In the genomic region with DNA sequence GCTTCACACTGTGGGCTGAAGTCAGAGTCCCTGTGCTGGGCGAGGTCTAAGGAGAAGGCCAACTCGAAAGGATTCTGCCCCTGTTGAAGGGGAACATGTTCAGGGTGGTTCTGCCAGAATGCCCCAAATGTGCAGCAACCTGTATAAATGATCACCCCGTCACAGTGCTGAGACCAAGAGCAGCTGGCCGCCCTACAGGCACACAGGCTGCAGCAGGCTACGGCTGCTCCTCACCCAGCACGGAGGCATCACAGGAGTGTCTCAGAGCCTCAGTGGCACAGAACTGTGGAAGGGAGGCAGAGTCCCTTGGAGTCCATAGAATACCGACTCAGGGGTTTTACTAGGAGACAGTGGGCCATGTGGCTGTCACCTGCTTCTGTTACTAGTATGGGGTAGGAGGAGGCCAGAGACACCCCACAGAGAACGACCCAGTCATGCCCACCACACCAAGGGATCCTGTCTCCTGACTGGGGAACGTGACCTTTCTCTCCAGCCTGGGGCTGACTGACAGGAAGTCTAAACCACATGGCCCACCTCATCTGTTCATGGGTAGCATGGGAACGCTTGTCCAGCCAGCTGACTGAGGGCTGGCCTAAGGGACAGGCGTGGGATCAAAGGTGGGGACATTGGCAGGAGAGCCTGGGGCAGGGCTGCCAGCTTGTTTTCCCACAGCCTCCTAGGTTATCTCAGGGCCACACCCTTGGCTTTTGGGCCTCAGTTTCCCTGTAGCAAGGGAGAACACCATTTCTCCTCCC, we compare ENCODE assay signal across 11 mouse cellular contexts. TPM values are rescaled to one million over a fixed set of nuclear protein-coding genes. Genes with fewer than 3 reads are reported as not detected.
DNase-seq lines count a peak whose midpoint lies in the region; ATAC-seq lines count a peak whose summit lies in the region.
"Had no signal": no experiment of that assay in that cellular context is flagged by ENCODE, and none has a peak within 500 bp of the region (broad histone marks: within the 10 kb centered on the region; RNA-seq: fewer than 3 reads in every experiment).

No protein-coding gene starts in this region.

- ATAC-seq in forebrain, embryonic 11.5 days (replicated peaks; ENCODE audit: low FRiP score): no peak
- no peak for ATAC-seq in intestine, embryonic 15.5 days
- no peak for ATAC-seq in intestine, embryonic 16.5 days
- no peak for ATAC-seq in midbrain, embryonic 12.5 days (ENCODE audit: low FRiP score, low read depth)
- ATAC-seq in midbrain, embryonic 14.5 days (ENCODE audit: low FRiP score, low TSS enrichment): no peak
- no peak for ATAC-seq in liver, embryonic 15.5 days (ENCODE audit: insufficient read depth)
- ATAC-seq: CD4-positive, CD25-positive, alpha-beta regulatory T cell, adult 4 months; lung, postnatal 0 days had no signal

- H3K9ac ChIP-seq in forebrain, embryonic 11.5 days (ENCODE audit: low read length): no peak overlapping the region
- H3K9ac ChIP-seq in intestine, embryonic 15.5 days: 0 out of 2 replicates have a peak overlapping the region, but pooled peaks have one; percentile 15
- H3K9ac ChIP-seq in intestine, embryonic 16.5 days (ENCODE audit: low read depth, low read length): no peak overlapping the region
- 0 out of 2 replicates have a peak overlapping the region, but pooled peaks have one; percentile 15 for H3K9ac ChIP-seq in midbrain, embryonic 12.5 days (replicated peaks)
- H3K9ac ChIP-seq in midbrain, embryonic 14.5 days (replicated peaks; ENCODE audit: low read length): no peak overlapping the region; the same call in 1 of the 2 replicates
- 0 out of 2 replicates have a peak overlapping the region, but pooled peaks have one; percentile 0 for H3K9ac ChIP-seq in liver, embryonic 15.5 days

- peak overlapping the region; percentile 17 for H3K4me3 ChIP-seq in forebrain, embryonic 10.5 days
- H3K4me3 ChIP-seq in forebrain, embryonic 11.5 days (ENCODE audit: low read depth, low read length): no peak overlapping the region
- no peak overlapping the region for H3K4me3 ChIP-seq in intestine, embryonic 15.5 days (replicated peaks)
- no peak overlapping the region for H3K4me3 ChIP-seq in intestine, embryonic 16.5 days (ENCODE audit: low read length)
- H3K4me3 ChIP-seq in midbrain, embryonic 12.5 days: no peak overlapping the region
- H3K4me3 ChIP-seq in midbrain, embryonic 14.5 days (replicated peaks; ENCODE audit: low read depth, low read length): no peak overlapping the region
- no peak overlapping the region for H3K4me3 ChIP-seq in liver, embryonic 15.5 days (replicated peaks)

- peaks cover 71% of the 10 kb centered on the region for H3K36me3 ChIP-seq in forebrain, embryonic 10.5 days (replicated peaks)
- H3K36me3 ChIP-seq in forebrain, embryonic 11.5 days (ENCODE audit: control insufficient read depth, insufficient read depth, low read length): peaks cover 14% of the 10 kb centered on the region; the same call in 1 of the 2 replicates
- H3K36me3 ChIP-seq in intestine, embryonic 15.5 days: peaks cover 48% of the 10 kb centered on the region
- peaks cover 42% of the 10 kb centered on the region for H3K36me3 ChIP-seq in intestine, embryonic 16.5 days (ENCODE audit: control insufficient read depth, insufficient read depth, low read length)
- peaks cover 68% of the 10 kb centered on the region for H3K36me3 ChIP-seq in midbrain, embryonic 12.5 days
- H3K36me3 ChIP-seq in midbrain, embryonic 14.5 days (ENCODE audit: control insufficient read depth, insufficient read depth, low read length): peaks cover 57% of the 10 kb centered on the region
- H3K36me3 ChIP-seq in liver, embryonic 15.5 days (replicated peaks): peaks cover 73% of the 10 kb centered on the region

- no peak overlapping the region for H3K27ac ChIP-seq in forebrain, embryonic 10.5 days
- H3K27ac ChIP-seq in forebrain, embryonic 11.5 days (ENCODE audit: low read depth, low read length): no peak overlapping the region
- no peak overlapping the region for H3K27ac ChIP-seq in intestine, embryonic 15.5 days
- no peak overlapping the region for H3K27ac ChIP-seq in intestine, embryonic 16.5 days (ENCODE audit: low read length)
- H3K27ac ChIP-seq in midbrain, embryonic 12.5 days (replicated peaks): no peak overlapping the region
- H3K27ac ChIP-seq in midbrain, embryonic 14.5 days (replicated peaks; ENCODE audit: low read depth, low read length): no peak overlapping the region
- 0 out of 2 replicates have a peak overlapping the region, but pooled peaks have one; percentile 19 for H3K27ac ChIP-seq in liver, embryonic 15.5 days (replicated peaks)
- H3K27ac ChIP-seq: kidney, postnatal 0 days had no signal

- DNase-seq in forebrain, embryonic 10.5 days (ENCODE audit: extremely low spot score, low spot score): no peak
- no peak for DNase-seq in forebrain, embryonic 11.5 days (ENCODE audit: low spot score)
- no peak for DNase-seq in midbrain, embryonic 14.5 days
- DNase-seq in lung, postnatal 10 days: no peak

- H3K4me2 ChIP-seq in forebrain, embryonic 11.5 days (ENCODE audit: low read depth, low read length, severe bottlenecking): no peak overlapping the region
- H3K4me2 ChIP-seq in intestine, embryonic 15.5 days (replicated peaks): no peak overlapping the region
- H3K4me2 ChIP-seq in intestine, embryonic 16.5 days (ENCODE audit: low read depth, low read length): no peak overlapping the region
- no peak overlapping the region for H3K4me2 ChIP-seq in midbrain, embryonic 12.5 days (replicated peaks)
- no peak overlapping the region for H3K4me2 ChIP-seq in midbrain, embryonic 14.5 days (ENCODE audit: low read length)
- peak overlapping the region; percentile 97; the same call in 1 of the 2 replicates for H3K4me2 ChIP-seq in liver, embryonic 15.5 days

- H3K9me3 ChIP-seq in forebrain, embryonic 10.5 days: no peaks in the 10 kb centered on the region
- no peaks in the 10 kb centered on the region for H3K9me3 ChIP-seq in forebrain, embryonic 11.5 days (ENCODE audit: control insufficient read depth, low read length)
- H3K9me3 ChIP-seq in intestine, embryonic 15.5 days: no peaks in the 10 kb centered on the region
- H3K9me3 ChIP-seq in intestine, embryonic 16.5 days (ENCODE audit: control insufficient read depth, low read length): no peaks in the 10 kb centered on the region
- no peaks in the 10 kb centered on the region for H3K9me3 ChIP-seq in midbrain, embryonic 12.5 days
- H3K9me3 ChIP-seq in midbrain, embryonic 14.5 days (ENCODE audit: control insufficient read depth, low read length): no peaks in the 10 kb centered on the region
- H3K9me3 ChIP-seq in liver, embryonic 15.5 days (replicated peaks): no peaks in the 10 kb centered on the region

- no peaks in the 10 kb centered on the region for H3K27me3 ChIP-seq in forebrain, embryonic 10.5 days (ENCODE audit: poor library complexity, severe bottlenecking)
- no peaks in the 10 kb centered on the region for H3K27me3 ChIP-seq in forebrain, embryonic 11.5 days (ENCODE audit: control insufficient read depth, insufficient read depth, low read length)
- H3K27me3 ChIP-seq in intestine, embryonic 15.5 days (replicated peaks): no peaks in the 10 kb centered on the region
- no peaks in the 10 kb centered on the region for H3K27me3 ChIP-seq in intestine, embryonic 16.5 days (replicated peaks; ENCODE audit: control insufficient read depth, insufficient read depth, low read length)
- no peaks in the 10 kb centered on the region for H3K27me3 ChIP-seq in midbrain, embryonic 12.5 days
- H3K27me3 ChIP-seq in midbrain, embryonic 14.5 days (ENCODE audit: control insufficient read depth, insufficient read depth, low read length): no peaks in the 10 kb centered on the region
- H3K27me3 ChIP-seq in liver, embryonic 15.5 days: no peaks in the 10 kb centered on the region

- H3K4me1 ChIP-seq in forebrain, embryonic 10.5 days: peaks cover 45% of the 10 kb centered on the region
- H3K4me1 ChIP-seq in forebrain, embryonic 11.5 days (replicated peaks; ENCODE audit: control insufficient read depth, insufficient read depth, low read length): peaks cover 18% of the 10 kb centered on the region
- peaks cover 33% of the 10 kb centered on the region for H3K4me1 ChIP-seq in intestine, embryonic 15.5 days (replicated peaks)
- H3K4me1 ChIP-seq in intestine, embryonic 16.5 days (ENCODE audit: control insufficient read depth, insufficient read depth, low read length): peaks cover 37% of the 10 kb centered on the region
- H3K4me1 ChIP-seq in midbrain, embryonic 12.5 days: peaks cover 35% of the 10 kb centered on the region
- H3K4me1 ChIP-seq in midbrain, embryonic 14.5 days (ENCODE audit: control insufficient read depth, insufficient read depth, low read length): peaks cover 31% of the 10 kb centered on the region
- H3K4me1 ChIP-seq in liver, embryonic 15.5 days (replicated peaks): peaks cover 69% of the 10 kb centered on the region

- WGBS in forebrain, embryonic 10.5 days: 87% methylated on average over 11 of the region's 11 CpGs
- 88% methylated on average over 11 of the region's 11 CpGs for WGBS in forebrain, embryonic 11.5 days
- WGBS in intestine, embryonic 15.5 days: 81% methylated on average over 11 of the region's 11 CpGs
- 84% methylated on average over 11 of the region's 11 CpGs for WGBS in intestine, embryonic 16.5 days
- 90% methylated on average over 11 of the region's 11 CpGs for WGBS in midbrain, embryonic 12.5 days
- WGBS in midbrain, embryonic 14.5 days: 87% methylated on average over 11 of the region's 11 CpGs
- 76% methylated on average over 11 of the region's 11 CpGs for WGBS in liver, embryonic 15.5 days (ENCODE audit: insufficient replicate concordance)

RNA-seq across cellular contexts. Expression of gene Mknk2, which starts 5.8 kb away (rescaled TPM):
- polyA plus RNA-seq in forebrain, embryonic 10.5 days (2016; fragmentation: Nextera tagmentation; extraction: Ambion mirVana): 91.0 and 100 TPM in 2 replicates
- polyA plus RNA-seq in forebrain, embryonic 11.5 days (2014; fragmentation: Nextera tagmentation; extraction: Ambion mirVana): 85.1 and 87.0 TPM in 2 replicates
- 68.8 and 73.0 TPM in 2 replicates for polyA plus RNA-seq in intestine, embryonic 15.5 days (2015; fragmentation: Nextera tagmentation; extraction: Ambion mirVana)
- polyA plus RNA-seq in intestine, embryonic 16.5 days (2015; fragmentation: Nextera tagmentation; extraction: Ambion mirVana): 18.3 and 49.9 TPM in 2 replicates
- polyA plus RNA-seq in midbrain, embryonic 12.5 days (2016; fragmentation: Nextera tagmentation; extraction: Ambion mirVana): 83.6 and 86.5 TPM in 2 replicates
- polyA plus RNA-seq in midbrain, embryonic 14.5 days (2014; fragmentation: Nextera tagmentation; extraction: Ambion mirVana): 46.7 and 54.2 TPM in 2 replicates
- polyA plus RNA-seq in liver, embryonic 15.5 days (2015; fragmentation: Nextera tagmentation; extraction: Ambion mirVana): 74.9 and 84.6 TPM in 2 replicates

RNA-seq across cellular contexts. Expression of gene Btbd2, which starts 15.2 kb away (rescaled TPM):
- polyA plus RNA-seq in forebrain, embryonic 10.5 days (2016; fragmentation: Nextera tagmentation; extraction: Ambion mirVana): 71.6 and 78.1 TPM in 2 replicates
- 78.3 and 97.3 TPM in 2 replicates for polyA plus RNA-seq in forebrain, embryonic 11.5 days (2014; fragmentation: Nextera tagmentation; extraction: Ambion mirVana)
- polyA plus RNA-seq in intestine, embryonic 15.5 days (2015; fragmentation: Nextera tagmentation; extraction: Ambion mirVana): 54.9 and 62.4 TPM in 2 replicates
- polyA plus RNA-seq in intestine, embryonic 16.5 days (2015; fragmentation: Nextera tagmentation; extraction: Ambion mirVana): 9.2 and 10.6 TPM in 2 replicates
- polyA plus RNA-seq in midbrain, embryonic 12.5 days (2016; fragmentation: Nextera tagmentation; extraction: Ambion mirVana): 82.7 and 95.3 TPM in 2 replicates
- polyA plus RNA-seq in midbrain, embryonic 14.5 days (2014; fragmentation: Nextera tagmentation; extraction: Ambion mirVana): 80.1 and 88.8 TPM in 2 replicates
- polyA plus RNA-seq in liver, embryonic 15.5 days (2015; fragmentation: Nextera tagmentation; extraction: Ambion mirVana): 14.4 and 15.9 TPM in 2 replicates

RNA-seq across cellular contexts. Expression of gene Mob3a, which starts 29.7 kb away (rescaled TPM):
- 53.9 and 54.7 TPM in 2 replicates for polyA plus RNA-seq in forebrain, embryonic 10.5 days (2016; fragmentation: Nextera tagmentation; extraction: Ambion mirVana)
- polyA plus RNA-seq in forebrain, embryonic 11.5 days (2014; fragmentation: Nextera tagmentation; extraction: Ambion mirVana): 57.9 and 61.1 TPM in 2 replicates
- 40.4 and 43.0 TPM in 2 replicates for polyA plus RNA-seq in intestine, embryonic 15.5 days (2015; fragmentation: Nextera tagmentation; extraction: Ambion mirVana)
- polyA plus RNA-seq in intestine, embryonic 16.5 days (2015; fragmentation: Nextera tagmentation; extraction: Ambion mirVana): 39.8 and 41.8 TPM in 2 replicates
- polyA plus RNA-seq in midbrain, embryonic 12.5 days (2016; fragmentation: Nextera tagmentation; extraction: Ambion mirVana): 60.4 and 67.0 TPM in 2 replicates
- 45.2 and 47.3 TPM in 2 replicates for polyA plus RNA-seq in midbrain, embryonic 14.5 days (2014; fragmentation: Nextera tagmentation; extraction: Ambion mirVana)
- polyA plus RNA-seq in liver, embryonic 15.5 days (2015; fragmentation: Nextera tagmentation; extraction: Ambion mirVana): 28.0 and 31.6 TPM in 2 replicates

RNA-seq across cellular contexts. Expression of gene Izumo4, which starts 29.9 kb away (rescaled TPM):
- polyA plus RNA-seq in forebrain, embryonic 10.5 days (2016; fragmentation: Nextera tagmentation; extraction: Ambion mirVana): 7.7 and 10.9 TPM in 2 replicates
- polyA plus RNA-seq in forebrain, embryonic 11.5 days (2014; fragmentation: Nextera tagmentation; extraction: Ambion mirVana): 4.8 and 7.2 TPM in 2 replicates
- 22.3 and 26.5 TPM in 2 replicates for polyA plus RNA-seq in intestine, embryonic 15.5 days (2015; fragmentation: Nextera tagmentation; extraction: Ambion mirVana)
- 18.5 and 25.0 TPM in 2 replicates for polyA plus RNA-seq in intestine, embryonic 16.5 days (2015; fragmentation: Nextera tagmentation; extraction: Ambion mirVana)
- polyA plus RNA-seq in midbrain, embryonic 12.5 days (2016; fragmentation: Nextera tagmentation; extraction: Ambion mirVana): 24.9 and 29.9 TPM in 2 replicates
- polyA plus RNA-seq in midbrain, embryonic 14.5 days (2014; fragmentation: Nextera tagmentation; extraction: Ambion mirVana): 22.4 and 25.1 TPM in 2 replicates
- polyA plus RNA-seq in liver, embryonic 15.5 days (2015; fragmentation: Nextera tagmentation; extraction: Ambion mirVana): 7.1 and 8.1 TPM in 2 replicates

RNA-seq across cellular contexts. Expression of gene Csnk1g2, which starts 49.5 kb away (rescaled TPM):
- 123 and 133 TPM in 2 replicates for polyA plus RNA-seq in forebrain, embryonic 10.5 days (2016; fragmentation: Nextera tagmentation; extraction: Ambion mirVana)
- polyA plus RNA-seq in forebrain, embryonic 11.5 days (2014; fragmentation: Nextera tagmentation; extraction: Ambion mirVana): 134 TPM in 2 replicates
- 134 and 152 TPM in 2 replicates for polyA plus RNA-seq in intestine, embryonic 15.5 days (2015; fragmentation: Nextera tagmentation; extraction: Ambion mirVana)
- 15.1 and 22.2 TPM in 2 replicates for polyA plus RNA-seq in intestine, embryonic 16.5 days (2015; fragmentation: Nextera tagmentation; extraction: Ambion mirVana)
- 180 and 194 TPM in 2 replicates for polyA plus RNA-seq in midbrain, embryonic 12.5 days (2016; fragmentation: Nextera tagmentation; extraction: Ambion mirVana)
- polyA plus RNA-seq in midbrain, embryonic 14.5 days (2014; fragmentation: Nextera tagmentation; extraction: Ambion mirVana): 74.1 and 98.5 TPM in 2 replicates
- polyA plus RNA-seq in liver, embryonic 15.5 days (2015; fragmentation: Nextera tagmentation; extraction: Ambion mirVana): 49.7 and 60.4 TPM in 2 replicates

Comparison
In these comparisons a context has a peak if more than half of its experiments do, and no peak if none do; other contexts are left out.
1. H3K9ac ChIP-seq: peak in intestine, embryonic 15.5 days (single experiment), midbrain, embryonic 12.5 days (single experiment) and liver, embryonic 15.5 days (single experiment); none in forebrain, embryonic 11.5 days (single experiment), intestine, embryonic 16.5 days (single experiment) and midbrain, embryonic 14.5 days (single experiment).